Mouse (Mus musculus): ENCODE data around the gene Larp4b. TPM values are rescaled to one million over a fixed set of nuclear protein-coding genes. Genes with fewer than 3 reads are reported as not detected.

Larp4b gene
- polyA plus RNA-seq, 1 experiment from 2014 or later: 47.9 TPM

- WGBS: 56% methylated on average over 2 of the region's 2 CpGs
- no peak overlapping the region for H3K9ac ChIP-seq (ENCODE audit: low read depth, low read length)
Measured at GRCm38 (mm10) chr13:9152267-9152666, 58.6 kb downstream of the Larp4b start.

GRCm38 (mm10) chr13:9153803-9154202, 60.1 kb downstream of the Larp4b start:
- Histone ChIP-seq H3K36me3 (ENCODE audit: control insufficient read depth, insufficient read depth, low read length) (peaks cover 34% of the 10 kb centered on the region), H3K9ac (ENCODE audit: low read depth, low read length) (no peak overlapping the region), H3K4me1 (replicated peaks; ENCODE audit: control insufficient read depth, insufficient read depth, low read length) (no peaks in the 10 kb centered on the region), H3K27me3 (replicated peaks; ENCODE audit: control insufficient read depth, insufficient read depth, low read length) (no peaks in the 10 kb centered on the region), H3K4me2 (no peak overlapping the region), H3K4me3 (ENCODE audit: low read depth, low read length) (no peak overlapping the region), H3K27ac (ENCODE audit: low read depth, low read length) (no peak overlapping the region), H3K9me3 (ENCODE audit: control insufficient read depth, low read length) (no peaks in the 10 kb centered on the region)
- ATAC-seq (replicated peaks; ENCODE audit: low FRiP score): no peak
- WGBS: 68% methylated on average over 9 of the region's 9 CpGs
- DNase-seq (ENCODE audit: low spot score): no peak

More at GRCm38 (mm10) chr13:9152267-9152666, 58.6 kb downstream of the Larp4b start:
- H3K4me2 ChIP-seq: no peak overlapping the region
- peaks cover 27% of the 10 kb centered on the region; the same call in 1 of the 2 replicates for H3K36me3 ChIP-seq (ENCODE audit: control insufficient read depth, insufficient read depth, low read length)
- H3K27me3 ChIP-seq (replicated peaks; ENCODE audit: control insufficient read depth, insufficient read depth, low read length): no peaks in the 10 kb centered on the region
- no peaks in the 10 kb centered on the region for H3K9me3 ChIP-seq (ENCODE audit: control insufficient read depth, low read length)
- ATAC-seq (replicated peaks; ENCODE audit: low FRiP score) (no peak), DNase-seq (ENCODE audit: low spot score) (no peak)
- no peak overlapping the region for H3K4me3 ChIP-seq (ENCODE audit: low read depth, low read length)
- no peak overlapping the region for H3K27ac ChIP-seq (ENCODE audit: low read depth, low read length)
- no peaks in the 10 kb centered on the region for H3K4me1 ChIP-seq (replicated peaks; ENCODE audit: control insufficient read depth, insufficient read depth, low read length)

DNA sequence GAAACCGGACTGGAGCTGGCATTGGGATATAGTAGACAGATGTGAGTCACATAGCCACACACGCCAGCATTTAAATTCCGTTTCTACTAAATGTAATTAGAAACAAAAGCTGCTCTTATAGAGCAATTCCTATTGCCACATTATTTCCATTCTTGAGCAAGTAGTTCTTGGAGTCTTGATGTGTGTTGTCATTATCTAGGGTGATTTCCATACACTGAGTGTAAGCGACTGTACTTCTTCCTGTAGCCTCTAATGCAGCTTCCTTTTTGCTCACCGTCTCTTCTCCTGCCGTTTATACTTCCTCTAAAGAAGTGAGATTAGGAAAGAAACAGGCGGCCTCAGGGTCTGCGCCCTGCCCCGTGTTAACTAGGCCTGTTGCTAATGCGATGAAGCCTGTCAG, 65.6 kb downstream of the Larp4b start:
- no peaks in the 10 kb centered on the region for H3K27me3 ChIP-seq (replicated peaks; ENCODE audit: control insufficient read depth, insufficient read depth, low read length)
- no peak overlapping the region for H3K4me3 ChIP-seq (ENCODE audit: low read depth, low read length)
- no peak overlapping the region for H3K4me2 ChIP-seq
- WGBS: 71% methylated on average over 10 of the region's 10 CpGs
- H3K36me3 ChIP-seq (ENCODE audit: control insufficient read depth, insufficient read depth, low read length): peaks cover 33% of the 10 kb centered on the region
- DNase-seq (ENCODE audit: low spot score): no peak
- H3K4me1 ChIP-seq (replicated peaks; ENCODE audit: control insufficient read depth, insufficient read depth, low read length): no peaks in the 10 kb centered on the region
- H3K27ac ChIP-seq (ENCODE audit: low read depth, low read length): no peak overlapping the region
- H3K9ac ChIP-seq (ENCODE audit: low read depth, low read length): no peak overlapping the region
- ATAC-seq (replicated peaks; ENCODE audit: low FRiP score): no peak
- no peaks in the 10 kb centered on the region for H3K9me3 ChIP-seq (ENCODE audit: control insufficient read depth, low read length)

GRCm38 (mm10) chr13:9162888-9163287, 69.2 kb downstream of the Larp4b start:
- Histone ChIP-seq H3K4me1 (replicated peaks; ENCODE audit: control insufficient read depth, insufficient read depth, low read length) (no peaks in the 10 kb centered on the region), H3K9me3 (ENCODE audit: control insufficient read depth, low read length) (no peaks in the 10 kb centered on the region), H3K36me3 (ENCODE audit: control insufficient read depth, insufficient read depth, low read length) (peaks cover 43% of the 10 kb centered on the region), H3K27ac (ENCODE audit: low read depth, low read length) (no peak overlapping the region), H3K9ac (ENCODE audit: low read depth, low read length) (no peak overlapping the region), H3K27me3 (replicated peaks; ENCODE audit: control insufficient read depth, insufficient read depth, low read length) (no peaks in the 10 kb centered on the region), H3K4me2 (no peak overlapping the region), H3K4me3 (ENCODE audit: low read depth, low read length) (no peak overlapping the region)
- WGBS: 96% methylated on average over 4 of the region's 4 CpGs
- no peak for DNase-seq (ENCODE audit: low spot score)
- no peak for ATAC-seq (replicated peaks; ENCODE audit: low FRiP score)

DNA sequence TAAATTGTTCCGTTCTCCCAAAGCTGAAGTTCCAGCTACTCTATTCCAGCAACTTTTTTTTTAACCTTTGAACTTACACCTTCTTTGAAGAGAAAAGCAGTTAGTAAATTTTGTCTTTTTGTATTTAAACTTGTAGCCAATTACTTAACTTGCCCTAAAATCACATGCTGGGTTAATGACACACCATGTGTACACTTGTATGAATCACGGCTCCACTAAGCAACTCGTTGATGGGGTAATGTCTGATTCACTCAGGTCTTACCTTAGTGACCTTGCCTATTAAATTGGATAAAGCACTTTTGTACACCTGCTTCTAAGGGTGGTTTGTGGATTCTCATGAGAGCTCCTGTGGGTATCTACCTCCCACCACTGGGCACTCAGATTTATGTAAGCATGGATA, 74.2 kb downstream of the Larp4b start:
- Histone ChIP-seq H3K4me2 (no peak overlapping the region), H3K27ac (ENCODE audit: low read depth, low read length) (no peak overlapping the region)

DNA sequence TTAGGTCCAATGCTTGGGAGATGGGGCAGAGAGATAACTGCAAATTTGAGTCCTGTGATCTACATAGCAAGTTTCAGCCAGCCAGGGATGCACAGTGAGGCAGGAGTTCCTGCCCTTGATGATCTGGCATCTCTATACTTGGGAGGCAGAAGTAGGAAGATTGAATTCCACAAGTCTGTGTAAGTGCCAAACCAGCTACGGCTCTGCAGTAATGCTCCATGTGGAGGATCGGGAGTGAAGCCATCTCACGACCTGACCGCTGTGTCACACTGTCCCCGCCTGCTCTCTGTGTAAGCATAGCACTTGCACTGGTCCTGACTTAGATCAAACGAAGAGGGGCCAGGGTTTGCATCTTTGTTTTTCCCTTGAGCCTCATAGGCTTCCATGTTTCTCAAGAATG, 75.9 kb downstream of the Larp4b start:
- H3K27ac ChIP-seq (ENCODE audit: low read depth, low read length): no peak overlapping the region
- DNase-seq (ENCODE audit: low spot score) (no peak), ATAC-seq (replicated peaks; ENCODE audit: low FRiP score) (no peak)
- no peak overlapping the region for H3K4me2 ChIP-seq
- H3K9ac ChIP-seq (ENCODE audit: low read depth, low read length): no peak overlapping the region
- no peaks in the 10 kb centered on the region for H3K27me3 ChIP-seq (replicated peaks; ENCODE audit: control insufficient read depth, insufficient read depth, low read length)
- WGBS: 93% methylated on average over 6 of the region's 6 CpGs
- peaks cover 52% of the 10 kb centered on the region for H3K36me3 ChIP-seq (ENCODE audit: control insufficient read depth, insufficient read depth, low read length)
- no peaks in the 10 kb centered on the region for H3K4me1 ChIP-seq (replicated peaks; ENCODE audit: control insufficient read depth, insufficient read depth, low read length)
- no peak overlapping the region for H3K4me3 ChIP-seq (ENCODE audit: low read depth, low read length)
- H3K9me3 ChIP-seq (ENCODE audit: control insufficient read depth, low read length): no peaks in the 10 kb centered on the region

More for the DNA sequence above, 74.2 kb downstream of the Larp4b start:
- ATAC-seq (replicated peaks; ENCODE audit: low FRiP score): no peak
- H3K9me3 ChIP-seq (ENCODE audit: control insufficient read depth, low read length): no peaks in the 10 kb centered on the region
- H3K4me1 ChIP-seq (replicated peaks; ENCODE audit: control insufficient read depth, insufficient read depth, low read length): no peaks in the 10 kb centered on the region
- H3K36me3 ChIP-seq (ENCODE audit: control insufficient read depth, insufficient read depth, low read length): peaks cover 52% of the 10 kb centered on the region
- no peak for DNase-seq (ENCODE audit: low spot score)
- WGBS: 91% methylated on average over 3 of the region's 3 CpGs
- H3K27me3 ChIP-seq (replicated peaks; ENCODE audit: control insufficient read depth, insufficient read depth, low read length): no peaks in the 10 kb centered on the region
- H3K4me3 ChIP-seq (ENCODE audit: low read depth, low read length): no peak overlapping the region
- H3K9ac ChIP-seq (ENCODE audit: low read depth, low read length): no peak overlapping the region

DNA sequence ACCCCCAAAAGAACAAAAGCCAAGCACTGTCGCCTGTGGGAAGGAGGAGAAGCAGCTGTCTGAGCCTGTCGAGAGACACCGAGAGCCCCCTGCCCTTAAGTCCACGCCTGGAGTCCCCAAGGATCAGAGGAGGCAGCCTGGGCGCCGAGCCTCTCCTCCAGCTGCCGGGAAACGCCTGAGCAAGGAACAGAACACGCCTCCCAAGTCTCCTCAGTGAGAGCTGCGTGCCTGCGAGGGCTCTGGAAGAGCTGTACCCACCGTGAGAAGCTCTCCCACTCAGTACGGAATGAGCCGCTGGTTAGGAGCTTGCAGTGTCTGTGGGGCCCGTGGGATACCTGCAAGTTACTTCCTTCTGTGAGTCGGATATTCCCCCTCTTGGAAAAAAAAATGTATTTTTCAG, 77.0 kb downstream of the Larp4b start:
- no peak overlapping the region for H3K27ac ChIP-seq (ENCODE audit: low read depth, low read length)
- H3K4me3 ChIP-seq (ENCODE audit: low read depth, low read length): no peak overlapping the region
- DNase-seq (ENCODE audit: low spot score): no peak
- H3K36me3 ChIP-seq (ENCODE audit: control insufficient read depth, insufficient read depth, low read length): peaks cover 49% of the 10 kb centered on the region
- H3K9ac ChIP-seq (ENCODE audit: low read depth, low read length): no peak overlapping the region
- no peak for ATAC-seq (replicated peaks; ENCODE audit: low FRiP score)
- no peaks in the 10 kb centered on the region for H3K27me3 ChIP-seq (replicated peaks; ENCODE audit: control insufficient read depth, insufficient read depth, low read length)
- no peak overlapping the region for H3K4me2 ChIP-seq
- H3K9me3 ChIP-seq (ENCODE audit: control insufficient read depth, low read length): no peaks in the 10 kb centered on the region
- WGBS: 91% methylated on average over 16 of the region's 16 CpGs
- H3K4me1 ChIP-seq (replicated peaks; ENCODE audit: control insufficient read depth, insufficient read depth, low read length): no peaks in the 10 kb centered on the region

DNA sequence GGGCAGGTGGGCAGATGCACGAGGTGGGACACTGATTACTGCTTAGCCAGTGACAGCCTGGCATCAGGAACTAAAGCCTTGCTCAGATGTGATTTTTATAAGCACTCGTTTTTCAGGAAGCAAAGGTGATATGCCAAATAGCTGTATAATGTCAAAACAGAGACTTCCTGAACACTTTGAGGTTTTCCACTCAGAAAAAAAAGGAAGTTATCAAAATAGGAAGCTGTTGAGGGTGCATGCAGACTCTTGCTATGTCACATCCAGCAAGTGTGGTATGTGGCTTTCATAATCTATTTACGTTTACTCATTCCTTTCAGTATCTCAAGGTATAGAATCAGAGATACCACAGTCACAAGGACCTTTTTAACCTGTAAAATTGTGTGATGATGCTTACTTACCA, 79.7 kb downstream of the Larp4b start:
- H3K27me3 ChIP-seq (replicated peaks; ENCODE audit: control insufficient read depth, insufficient read depth, low read length): no peaks in the 10 kb centered on the region
- no peak for ATAC-seq (replicated peaks; ENCODE audit: low FRiP score)
- no peaks in the 10 kb centered on the region for H3K9me3 ChIP-seq (ENCODE audit: control insufficient read depth, low read length)
- no peak overlapping the region for H3K4me3 ChIP-seq (ENCODE audit: low read depth, low read length)
- no peak overlapping the region for H3K4me2 ChIP-seq
- WGBS: 57% methylated on average over 3 of the region's 3 CpGs
- H3K9ac ChIP-seq (ENCODE audit: low read depth, low read length): no peak overlapping the region
- no peak for DNase-seq (ENCODE audit: low spot score)
- H3K36me3 ChIP-seq (ENCODE audit: control insufficient read depth, insufficient read depth, low read length): peaks cover 30% of the 10 kb centered on the region
- no peak overlapping the region for H3K27ac ChIP-seq (ENCODE audit: low read depth, low read length)
- H3K4me1 ChIP-seq (replicated peaks; ENCODE audit: control insufficient read depth, insufficient read depth, low read length): no peaks in the 10 kb centered on the region

DNA sequence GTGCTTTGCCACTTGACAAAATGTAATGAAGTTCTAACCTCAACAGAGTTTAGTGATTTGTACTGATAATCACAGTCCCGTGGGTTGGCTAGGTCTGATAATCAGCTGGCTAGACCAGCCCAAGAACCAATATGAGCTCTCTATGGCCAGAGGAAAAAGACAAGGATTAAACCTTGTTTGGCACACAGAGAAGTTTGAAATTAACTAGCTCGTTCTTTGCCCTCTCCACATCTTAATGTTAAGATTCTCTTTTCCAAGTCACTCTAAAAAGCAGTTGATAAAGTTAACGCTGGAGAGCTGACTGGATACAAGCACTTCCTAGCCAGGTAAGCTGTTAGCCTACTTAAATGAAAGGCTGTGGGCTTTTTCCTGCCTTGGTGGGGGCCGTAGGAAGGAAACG, 81.5 kb downstream of the Larp4b start:
- ATAC-seq (replicated peaks; ENCODE audit: low FRiP score): no peak
- no peaks in the 10 kb centered on the region for H3K27me3 ChIP-seq (replicated peaks; ENCODE audit: control insufficient read depth, insufficient read depth, low read length)
- DNase-seq (ENCODE audit: low spot score): no peak
- H3K4me3 ChIP-seq (ENCODE audit: low read depth, low read length): no peak overlapping the region
- no peak overlapping the region for H3K27ac ChIP-seq (ENCODE audit: low read depth, low read length)
- no peaks in the 10 kb centered on the region for H3K9me3 ChIP-seq (ENCODE audit: control insufficient read depth, low read length)
- peaks cover 16% of the 10 kb centered on the region for H3K36me3 ChIP-seq (ENCODE audit: control insufficient read depth, insufficient read depth, low read length)
- 0 out of 2 replicates have a peak, but pooled peaks cover 3% of the 10 kb centered on the region for H3K4me1 ChIP-seq (replicated peaks; ENCODE audit: control insufficient read depth, insufficient read depth, low read length)
- no peak overlapping the region for H3K4me2 ChIP-seq
- no peak overlapping the region for H3K9ac ChIP-seq (ENCODE audit: low read depth, low read length)
- 90% methylated on average over 5 of the region's 5 CpGs for WGBS

Measured in liver, embryonic 11.5 days (tissue).